Mouse (Mus musculus) limb, embryonic 10.5 days (tissue): Measurements from ENCODE around the gene Eipr1. TPM values are rescaled to one million over a fixed set of nuclear protein-coding genes. Genes with fewer than 3 reads are reported as not detected.
"Not testable (repeated sequence)": the region's sequence is repeated elsewhere in the genome, so short reads cannot be mapped to it uniquely, and the experiment has no call there.

Source experiments
- DNase-seq: peaks from one replicate; pipeline ENCODE4 v3.0.0-alpha.2; 2017; ENCODE audit warnings: low spot score
- H3K27ac ChIP-seq: fragments of 300-500 bp; sonication (generic); 2 replicates; pipeline ENCODE4 v1.5.1; 2016; ENCODE audit warnings: mild to moderate bottlenecking
- H3K27me3 ChIP-seq: fragments of 300-500 bp; sonication (generic); 2 replicates; pipeline ENCODE4 v1.6.1; 2016; ENCODE audit warnings: low read depth, mild to moderate bottlenecking; ENCODE audit not compliant: poor library complexity, severe bottlenecking
- H3K36me3 ChIP-seq: fragments of 300-500 bp; sonication (generic); 2 replicates; pipeline ENCODE4 v1.6.1; 2016; ENCODE audit warnings: mild to moderate bottlenecking, moderate library complexity
- H3K4me1 ChIP-seq: fragments of 300-500 bp; sonication (generic); 2 replicates; pipeline ENCODE4 v1.6.1; 2016
- H3K4me3 ChIP-seq: fragments of 300-500 bp; sonication (generic); 2 replicates; pipeline ENCODE4 v1.5.1; 2016; ENCODE audit warnings: mild to moderate bottlenecking, moderate library complexity
- H3K9me3 ChIP-seq: fragments of 300-500 bp; sonication (generic); replicated peaks from 2 replicates; pipeline ENCODE4 v1.6.1; 2016; ENCODE audit warnings: mild to moderate bottlenecking
- whole genome bisulfite sequencing: fragments of 180-500 bp; shearing (Covaris S2); methylation state at CpG from one replicate; pipeline ENCODE4 v1.1.7; 2016; 5-methylcytosine and 5-hydroxymethylcytosine counted together
- polyA plus RNA-seq: library from polyadenylated mRNA; unstranded; fragments of >200 nt; fragmentation: Nextera tagmentation; extraction: Ambion mirVana; gene quantifications from 2 replicates; pipeline ENCODE4 v1.2.1, GENCODE M21; 2016

Eipr1 gene
- polyA plus RNA-seq, 1 experiment from 2014 or later, result 41.2 TPM

- Histone ChIP-seq H3K4me3 (no peak overlapping the region), H3K27ac (no peak overlapping the region), H3K4me1 (peaks cover 43% of the 10 kb centered on the region), H3K36me3 (no peaks in the 10 kb centered on the region), H3K27me3 (peaks cover 7% of the 10 kb centered on the region; the same call in 1 of the 2 replicates), H3K9me3 (no peaks in the 10 kb centered on the region)
- WGBS, result 29% methylated on average over 7 of the region's 7 CpGs
- DNase-seq, result peak; percentile 30
Observed at GRCm38 (mm10) chr12:28906809-28907297, 155.2 kb downstream of the Eipr1 start.

GRCm38 (mm10) chr12:28907814-28908213 is 156.2 kb downstream of the Eipr1 start:
- peaks cover 7% of the 10 kb centered on the region; the same call in 1 of the 2 replicates for H3K27me3 ChIP-seq
- no peaks in the 10 kb centered on the region for H3K36me3 ChIP-seq
- WGBS, result 28% methylated on average over 9 of the region's 9 CpGs
- no peak overlapping the region for H3K27ac ChIP-seq
- no peaks in the 10 kb centered on the region for H3K9me3 ChIP-seq
- peaks cover 48% of the 10 kb centered on the region for H3K4me1 ChIP-seq
- H3K4me3 ChIP-seq, result no peak overlapping the region
- DNase-seq, result no peak

GRCm38 (mm10) chr12:28909851-28910250 is 158.2 kb downstream of the Eipr1 start:
- DNase-seq, result no peak
- peaks cover 44% of the 10 kb centered on the region for H3K4me1 ChIP-seq
- no peaks in the 10 kb centered on the region for H3K9me3 ChIP-seq
- H3K36me3 ChIP-seq, result no peaks in the 10 kb centered on the region
- H3K27me3 ChIP-seq, result peaks cover 7% of the 10 kb centered on the region; the same call in 1 of the 2 replicates
- no peak overlapping the region for H3K4me3 ChIP-seq
- H3K27ac ChIP-seq, result no peak overlapping the region
- WGBS, result 87% methylated on average over 5 of the region's 5 CpGs

- Histone ChIP-seq H3K9me3 (no peaks in the 10 kb centered on the region), H3K4me1 (peaks cover 44% of the 10 kb centered on the region), H3K36me3 (no peaks in the 10 kb centered on the region), H3K4me3 (no peak overlapping the region), H3K27ac (no peak overlapping the region), H3K27me3 (peaks cover 7% of the 10 kb centered on the region; the same call in 1 of the 2 replicates)
- WGBS, result 31% methylated on average over 8 of the region's 8 CpGs
- no peak for DNase-seq
Observed at GRCm38 (mm10) chr12:28910568-28910967, 159.0 kb downstream of the Eipr1 start.

GRCm38 (mm10) chr12:28912351-28912936 is 160.8 kb downstream of the Eipr1 start:
- no peak for DNase-seq
- H3K27ac ChIP-seq, result no peak overlapping the region
- 66% methylated on average over 18 of the region's 18 CpGs for WGBS

GRCm38 (mm10) chr12:28913099-28913498 is 161.5 kb downstream of the Eipr1 start:
- Histone ChIP-seq H3K4me3 (no peak overlapping the region), H3K36me3 (no peaks in the 10 kb centered on the region), H3K4me1 (peaks cover 26% of the 10 kb centered on the region), H3K27me3 (peaks cover 7% of the 10 kb centered on the region; the same call in 1 of the 2 replicates), H3K27ac (no peak overlapping the region), H3K9me3 (no peaks in the 10 kb centered on the region)
- 67% methylated on average over 3 of the region's 3 CpGs for WGBS
- no peak for DNase-seq

More at GRCm38 (mm10) chr12:28912351-28912936, 160.8 kb downstream of the Eipr1 start:
- no peaks in the 10 kb centered on the region for H3K9me3 ChIP-seq
- peaks cover 7% of the 10 kb centered on the region; the same call in 1 of the 2 replicates for H3K27me3 ChIP-seq
- H3K4me3 ChIP-seq, result no peak overlapping the region
- H3K36me3 ChIP-seq, result no peaks in the 10 kb centered on the region
- peaks cover 32% of the 10 kb centered on the region for H3K4me1 ChIP-seq

GRCm38 (mm10) chr12:28914056-28914455 is 162.5 kb downstream of the Eipr1 start:
- H3K36me3 ChIP-seq, H3K9me3 ChIP-seq, H3K4me3 ChIP-seq, DNase-seq, H3K27me3 ChIP-seq, H3K27ac ChIP-seq: not testable (repeated sequence)
- WGBS, result 100% methylated on average over 1 of the region's 1 CpGs
- peaks cover 22% of the 10 kb centered on the region for H3K4me1 ChIP-seq

Other genes with a start within 250 kb of the Eipr1 start
- 0.10 and 0.23 TPM in 2 replicates for gene Dcdc2c, start 199.4 kb upstream of the Eipr1 start, polyA plus RNA-seq
- gene Allc, start 169.3 kb upstream of the Eipr1 start, polyA plus RNA-seq, result not detected in 2 replicates
- gene Colec11, start 128.4 kb upstream of the Eipr1 start, polyA plus RNA-seq, result 0.18 TPM in 1 of 2 replicates, not detected in the other
- 654 and 701 TPM in 2 replicates for gene Rps7, start 115.8 kb upstream of the Eipr1 start, polyA plus RNA-seq
- 38.5 and 38.8 TPM in 2 replicates for gene Rnaseh1, start 102.2 kb upstream of the Eipr1 start, polyA plus RNA-seq
- 67.0 and 69.9 TPM in 2 replicates for gene Adi1, start 76.6 kb upstream of the Eipr1 start, polyA plus RNA-seq
- gene Trappc12, start 1.3 kb upstream of the Eipr1 start, polyA plus RNA-seq, result 34.0 and 37.9 TPM in 2 replicates